Mouse (Mus musculus) granulocyte monocyte progenitor cell, adult 5-6 weeks (primary cell): ENCODE results near the gene Gpr146. TPM values are rescaled to one million over a fixed set of nuclear protein-coding genes. Genes with fewer than 3 reads are reported as not detected.

Experiments
- total RNA-seq, 2 experiments: library from RNA; stranded (forward) in 1 of 2; stranded (reverse) in 1 of 2; fragments of 200-712, 200-1000 nt in 1 of 2; fragments of >200 nt in 1 of 2; fragmentation: Nextera tagmentation in 1 of 2; gene quantifications; 2 replicates each; pipeline ENCODE4 v1.2.3; 2014 to 2017

Gene Gpr146
- total RNA-seq, 2 experiments from 2014 or later, result 4.0 to 5.0 TPM

Other genes with a start within 250 kb of the Gpr146 start
- gene Prkar1b, start 227.7 kb upstream of the Gpr146 start, total RNA-seq (2014; fragmentation: Nextera tagmentation), result 1.4 TPM in 1 of 2 replicates, not detected in the other
- gene Prkar1b, start 227.7 kb upstream of the Gpr146 start, total RNA-seq (2017), result 0.10 and 0.17 TPM in 2 replicates
- gene Dnaaf5, start 227.5 kb upstream of the Gpr146 start, total RNA-seq (2014; fragmentation: Nextera tagmentation), result 8.3 and 9.8 TPM in 2 replicates
- 7.8 TPM in 2 replicates for gene Dnaaf5, start 227.5 kb upstream of the Gpr146 start, total RNA-seq (2017)
- 33.4 and 43.0 TPM in 2 replicates for gene Sun1, start 177.1 kb upstream of the Gpr146 start, total RNA-seq (2014; fragmentation: Nextera tagmentation)
- gene Sun1, start 177.1 kb upstream of the Gpr146 start, total RNA-seq (2017), result 23.3 and 33.9 TPM in 2 replicates
- 43.8 and 51.8 TPM in 2 replicates for gene Get4, start 125.4 kb upstream of the Gpr146 start, total RNA-seq (2014; fragmentation: Nextera tagmentation)
- gene Get4, start 125.4 kb upstream of the Gpr146 start, total RNA-seq (2017), result 17.9 and 30.5 TPM in 2 replicates
- gene Adap1, start 52.1 kb upstream of the Gpr146 start, total RNA-seq (2014; fragmentation: Nextera tagmentation), result 46.5 and 63.5 TPM in 2 replicates
- gene Adap1, start 52.1 kb upstream of the Gpr146 start, total RNA-seq (2017), result 39.4 and 53.9 TPM in 2 replicates
- 29.2 and 60.1 TPM in 2 replicates for gene Cox19, start 26.3 kb upstream of the Gpr146 start, total RNA-seq (2014; fragmentation: Nextera tagmentation)
- gene Cox19, start 26.3 kb upstream of the Gpr146 start, total RNA-seq (2017), result 31.4 and 35.9 TPM in 2 replicates
- not detected in 2 replicates for gene Cyp2w1, start 25.1 kb upstream of the Gpr146 start, total RNA-seq (2014; fragmentation: Nextera tagmentation)
- not detected in 2 replicates for gene Cyp2w1, start 25.1 kb upstream of the Gpr146 start, total RNA-seq (2017)
- 0.53 and 5.8 TPM in 2 replicates for gene C130050O18Rik, start 27.6 kb downstream of the Gpr146 start, total RNA-seq (2014; fragmentation: Nextera tagmentation)
- gene C130050O18Rik, start 27.6 kb downstream of the Gpr146 start, total RNA-seq (2017), result 1.4 and 3.6 TPM in 2 replicates
- gene Gper1, start 45.5 kb downstream of the Gpr146 start, total RNA-seq (2014; fragmentation: Nextera tagmentation), result not detected in 2 replicates
- gene Gper1, start 45.5 kb downstream of the Gpr146 start, total RNA-seq (2017), result not detected in 2 replicates
- 25.0 and 44.6 TPM in 2 replicates for gene 3110082I17Rik, start 82.8 kb downstream of the Gpr146 start, total RNA-seq (2014; fragmentation: Nextera tagmentation)
- 52.1 and 54.1 TPM in 2 replicates for gene 3110082I17Rik, start 82.8 kb downstream of the Gpr146 start, total RNA-seq (2017)
- gene Zfand2a, start 106.9 kb downstream of the Gpr146 start, total RNA-seq (2014; fragmentation: Nextera tagmentation), result 7.8 and 14.9 TPM in 2 replicates
- gene Zfand2a, start 106.9 kb downstream of the Gpr146 start, total RNA-seq (2017), result 13.0 and 20.6 TPM in 2 replicates
- gene Uncx, start 165.8 kb downstream of the Gpr146 start, total RNA-seq (2014; fragmentation: Nextera tagmentation), result not detected in 2 replicates
- not detected in 2 replicates for gene Uncx, start 165.8 kb downstream of the Gpr146 start, total RNA-seq (2017)